Mouse (Mus musculus) spleen, postnatal 10 days (tissue): ENCODE measurements around the gene Frmd4b.

Experiments
- DNase-seq, 2 experiments: peaks; one replicate each; pipeline ENCODE4 v3.0.0; 2021 to 2022; ENCODE audit warnings: low spot score in 2 of 2

Frmd4b gene

DNA sequence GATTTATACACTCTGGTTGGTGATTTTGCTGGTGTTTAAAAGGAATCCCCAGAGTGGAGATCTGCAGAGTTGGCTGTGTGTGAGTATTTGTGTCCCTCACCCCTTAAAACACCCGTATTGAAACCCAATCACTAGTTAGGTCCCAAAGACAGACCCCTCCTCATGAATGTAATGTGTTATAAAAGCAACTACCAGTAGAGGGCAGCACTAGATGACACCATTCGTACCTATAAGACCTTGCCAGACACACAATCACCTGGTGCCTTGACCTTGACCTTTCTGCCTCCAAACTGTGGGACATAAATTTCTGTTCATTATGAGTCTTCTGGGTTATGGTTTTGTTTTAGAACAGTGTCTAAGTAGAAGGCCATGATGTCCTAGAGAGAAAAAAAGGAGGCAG, 96.8 kb downstream of the Frmd4b start:
- no peak for DNase-seq

DNA sequence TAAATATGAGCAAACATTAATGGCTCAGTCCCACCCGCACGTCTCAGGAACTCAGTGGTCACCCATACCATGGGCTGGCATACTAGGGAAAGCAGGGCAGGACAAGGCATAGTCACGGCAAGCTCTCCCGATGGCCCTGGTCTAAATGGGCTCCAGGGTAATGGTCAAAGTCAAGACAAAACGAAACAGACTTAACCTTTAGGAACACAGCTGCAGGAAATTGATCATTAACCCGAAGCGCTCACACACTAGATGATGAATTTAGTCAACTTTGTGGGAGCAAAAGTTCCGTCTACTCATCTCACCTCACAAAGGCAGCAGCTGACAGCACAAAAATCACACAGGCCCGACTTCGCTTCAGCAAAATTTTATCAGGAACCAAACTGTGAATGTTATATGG, 97.8 kb downstream of the Frmd4b start:
- DNase-seq: no peak

DNA sequence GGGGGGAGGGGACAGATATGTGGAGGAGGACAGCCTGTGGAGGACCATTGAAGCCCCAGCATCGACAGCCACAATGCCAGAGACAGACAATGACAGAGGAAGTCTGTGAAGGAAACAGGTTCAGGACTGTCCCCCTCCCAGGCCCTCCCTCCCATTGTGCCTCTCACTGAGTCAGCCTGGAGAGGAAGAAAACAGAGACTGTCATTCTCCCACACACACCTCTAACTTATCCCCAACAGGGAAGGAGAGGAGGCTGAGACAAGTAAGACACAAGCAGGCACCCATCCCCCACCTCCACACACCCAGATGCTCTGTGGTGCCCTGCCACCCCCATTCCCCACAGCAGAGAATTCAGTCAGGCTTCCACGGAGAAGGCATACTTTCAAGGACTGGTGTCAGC, 98.9 kb downstream of the Frmd4b start:
- no peak for DNase-seq

DNA sequence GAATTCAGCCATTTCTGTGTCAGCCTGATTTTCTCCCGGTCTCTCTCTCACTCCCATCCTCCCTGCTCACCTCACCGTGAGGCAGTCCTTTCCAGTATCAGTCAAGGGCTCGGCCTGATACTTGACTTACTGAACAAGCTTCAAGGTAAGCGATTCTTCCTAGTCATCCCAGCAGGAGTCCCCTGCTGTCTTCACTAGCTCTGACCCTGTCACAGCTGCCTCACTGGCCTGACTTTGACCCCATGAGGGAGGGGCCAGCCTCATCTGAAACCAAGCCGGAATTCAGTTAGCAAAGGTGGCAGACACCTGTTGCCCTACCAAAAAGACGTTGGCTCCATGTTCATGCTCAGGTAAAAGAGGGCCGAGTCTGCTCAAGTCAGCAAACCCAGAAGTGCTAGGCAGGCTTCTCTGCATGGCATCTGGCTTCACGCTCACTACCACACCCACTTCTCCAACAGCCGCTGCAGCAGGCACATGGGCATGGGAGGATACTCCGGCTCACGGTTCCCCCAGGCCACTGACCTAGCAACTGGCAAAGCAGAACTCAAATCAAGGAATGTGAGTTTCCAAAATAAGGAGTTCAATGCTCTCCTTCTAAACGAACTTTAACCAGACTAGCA, 99.6 kb downstream of the Frmd4b start:
- no peak for DNase-seq

DNA sequence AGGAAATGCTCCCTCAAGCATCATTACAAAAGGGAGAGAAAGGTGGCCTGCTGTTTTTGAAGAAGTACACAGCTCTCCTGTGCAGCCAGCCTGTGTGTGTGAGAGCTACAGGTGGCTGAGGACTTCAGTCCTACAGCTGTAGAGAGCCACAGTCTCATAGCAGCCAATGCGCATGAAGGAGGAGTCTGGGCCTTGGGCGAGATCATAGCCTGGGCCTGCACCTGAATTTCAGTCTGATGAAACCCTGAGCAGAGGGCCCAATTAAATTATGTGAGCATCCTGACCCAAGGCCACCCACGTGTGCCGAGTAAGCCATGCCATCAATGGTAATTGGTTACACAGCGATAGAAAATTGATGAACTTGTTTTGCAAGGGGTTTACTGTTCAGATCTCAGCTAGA, 100.4 kb downstream of the Frmd4b start:
- DNase-seq: no peak

DNA sequence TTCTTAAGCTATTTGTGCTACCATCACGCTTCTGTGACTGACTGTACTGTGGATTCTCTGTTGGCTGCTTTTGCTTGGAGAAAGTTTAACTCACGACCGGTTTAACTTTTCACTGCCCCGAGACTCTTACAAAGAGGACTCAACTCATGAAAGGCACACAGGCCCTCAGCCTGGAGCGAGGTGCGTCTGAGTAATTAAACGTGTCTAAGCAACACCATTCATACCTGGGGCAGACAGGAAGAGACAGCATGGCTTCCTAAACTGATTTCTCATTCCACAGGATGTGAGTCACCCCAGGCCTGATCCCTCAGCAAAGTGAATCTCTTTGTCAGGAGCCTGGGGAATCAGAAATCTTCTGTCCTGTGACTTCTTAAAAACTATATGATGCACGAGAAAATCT, 106.6 kb downstream of the Frmd4b start:
- no peak for DNase-seq

DNA sequence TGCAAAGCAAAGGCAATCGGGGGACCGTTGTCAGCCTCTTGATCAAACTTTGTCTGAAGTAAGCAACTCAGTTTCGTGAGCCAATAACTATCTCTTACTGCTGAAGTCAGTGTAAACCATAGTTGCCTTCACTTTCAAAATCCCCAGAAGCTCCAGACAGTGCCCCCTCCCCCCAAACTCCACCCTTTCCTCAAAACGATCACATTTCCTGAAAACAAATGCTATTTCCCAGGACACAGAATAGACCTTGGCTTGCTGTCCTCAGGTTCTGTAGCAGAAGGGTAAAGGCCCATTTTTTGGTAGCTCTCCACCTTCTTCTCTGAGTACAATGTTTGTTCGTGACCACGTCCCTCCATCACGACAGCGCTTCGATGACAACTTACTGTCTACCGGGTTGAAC, 107.9 kb downstream of the Frmd4b start:
- no peak for DNase-seq

DNA sequence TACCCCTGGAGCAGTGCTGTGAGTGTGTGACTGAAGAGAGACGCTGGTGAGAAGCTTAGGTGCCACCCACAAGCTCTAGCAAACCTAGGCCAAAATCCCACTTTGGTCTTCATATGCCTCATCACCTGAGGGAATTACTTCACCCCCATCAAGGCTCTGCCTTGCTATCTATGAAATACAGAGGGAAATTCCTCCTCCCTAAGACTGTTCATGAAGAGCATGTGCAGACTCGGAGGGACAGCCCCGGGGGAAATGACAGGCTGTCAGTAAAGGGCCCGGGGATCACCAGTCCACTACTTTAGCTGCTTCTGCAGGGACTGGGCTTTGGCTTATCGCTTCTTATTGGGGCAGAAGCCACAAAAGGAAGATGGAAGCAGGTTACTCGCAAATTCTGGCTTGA, 108.9 kb downstream of the Frmd4b start:
- no peak for DNase-seq

DNA sequence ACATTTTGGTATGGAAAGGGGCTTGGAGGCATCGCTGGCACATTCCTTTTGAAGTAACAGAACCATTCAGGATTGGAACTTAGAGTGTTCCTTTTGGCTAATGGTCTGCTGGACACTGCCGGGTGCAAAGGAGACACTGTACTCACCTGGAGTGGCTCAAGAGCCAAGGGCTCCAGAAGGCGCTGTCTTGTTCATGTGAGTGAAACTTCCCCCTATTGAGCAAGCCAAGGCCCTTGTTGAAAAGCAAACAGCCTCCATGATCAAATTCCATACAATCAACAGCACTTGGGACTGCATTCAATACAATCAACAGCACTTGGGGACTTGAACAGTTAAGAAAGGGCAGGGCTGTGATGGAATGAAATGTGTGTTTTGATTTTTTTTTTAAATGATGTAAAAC, 109.4 kb downstream of the Frmd4b start:
- DNase-seq: no peak

DNA sequence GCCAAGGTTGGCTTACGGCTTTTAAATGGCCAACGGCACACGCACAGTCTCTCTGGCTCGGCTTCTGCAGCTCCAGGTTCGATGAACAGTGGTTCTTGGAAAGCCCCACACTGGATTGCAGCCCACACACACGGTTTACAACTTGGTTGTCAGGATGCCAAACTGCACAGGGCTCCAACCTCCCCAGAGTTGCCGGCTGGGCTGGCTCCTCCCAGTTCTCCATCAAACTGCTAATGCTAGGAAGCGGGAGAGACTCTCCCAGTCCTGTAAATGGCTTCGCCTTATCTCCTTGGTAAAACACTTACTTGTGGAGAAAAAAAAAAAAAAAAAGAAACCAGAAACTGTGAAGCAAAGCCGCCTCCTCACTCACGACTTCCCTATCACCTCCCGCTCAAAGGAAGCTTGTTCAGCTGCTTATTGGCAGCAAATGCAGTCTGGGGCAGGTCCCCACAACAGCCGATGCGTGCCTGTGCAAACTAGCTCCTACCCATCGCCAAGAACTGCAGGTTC, 111.1 kb downstream of the Frmd4b start:
- DNase-seq: no peak

DNA sequence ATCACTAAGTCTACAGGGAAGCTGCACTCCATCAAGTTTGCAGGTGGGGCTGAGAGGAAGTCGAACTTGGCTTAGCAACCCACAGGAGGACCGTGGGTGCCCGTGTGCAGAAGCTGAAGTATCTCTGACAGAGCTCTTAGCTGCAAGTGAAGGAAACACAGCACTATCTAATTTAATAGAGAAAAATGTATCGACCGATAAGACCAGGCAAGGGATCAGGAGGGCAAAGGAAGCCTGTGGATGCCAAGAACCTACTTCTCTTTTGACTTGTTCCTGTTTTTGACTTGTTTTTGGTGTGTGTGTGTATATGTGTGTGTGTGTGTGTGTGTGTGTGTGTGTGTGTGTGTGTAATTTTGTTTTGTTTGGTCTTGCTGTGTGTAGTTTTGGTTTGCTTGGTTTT, 112.7 kb downstream of the Frmd4b start:
- DNase-seq: no peak

DNA sequence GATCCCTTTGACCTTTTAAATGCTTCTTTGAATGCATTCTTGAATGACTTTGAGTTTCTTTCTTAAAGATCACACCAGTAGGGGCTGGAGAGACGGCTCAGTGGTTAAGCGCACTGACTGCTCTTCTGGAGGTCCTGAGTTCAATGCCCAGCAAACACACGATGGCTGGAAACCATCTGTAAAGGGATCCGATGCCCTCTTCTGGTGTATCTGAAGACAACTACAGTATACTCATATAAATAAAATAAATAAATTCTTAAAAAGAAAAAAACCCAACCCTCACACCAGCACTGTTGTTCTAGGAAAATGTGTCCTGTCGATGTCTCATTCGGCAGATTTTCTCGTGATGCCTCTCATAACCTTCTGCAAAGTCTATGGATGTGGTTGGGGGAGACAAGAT, 116.3 kb downstream of the Frmd4b start:
- no peak for DNase-seq

DNA sequence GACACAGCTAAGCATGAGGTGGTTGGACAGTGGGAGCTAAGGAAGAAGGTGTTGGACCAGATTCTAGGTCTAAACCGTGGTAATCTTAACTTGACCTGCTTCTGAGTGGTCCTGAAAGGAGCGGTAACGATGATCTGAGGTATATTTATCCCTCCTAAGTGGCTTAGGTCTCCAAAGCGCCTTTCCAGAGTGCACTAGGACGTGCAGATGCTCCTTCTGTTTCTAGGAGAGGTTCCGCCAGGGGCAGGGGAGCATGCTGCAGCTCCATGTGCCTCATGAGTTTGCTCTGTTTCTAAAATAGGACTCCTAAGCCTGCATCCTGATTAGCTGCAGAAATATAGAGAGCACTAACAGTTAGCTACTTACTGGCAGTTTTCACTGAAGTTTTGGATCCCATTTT, 117.1 kb downstream of the Frmd4b start:
- no peak for DNase-seq

DNA sequence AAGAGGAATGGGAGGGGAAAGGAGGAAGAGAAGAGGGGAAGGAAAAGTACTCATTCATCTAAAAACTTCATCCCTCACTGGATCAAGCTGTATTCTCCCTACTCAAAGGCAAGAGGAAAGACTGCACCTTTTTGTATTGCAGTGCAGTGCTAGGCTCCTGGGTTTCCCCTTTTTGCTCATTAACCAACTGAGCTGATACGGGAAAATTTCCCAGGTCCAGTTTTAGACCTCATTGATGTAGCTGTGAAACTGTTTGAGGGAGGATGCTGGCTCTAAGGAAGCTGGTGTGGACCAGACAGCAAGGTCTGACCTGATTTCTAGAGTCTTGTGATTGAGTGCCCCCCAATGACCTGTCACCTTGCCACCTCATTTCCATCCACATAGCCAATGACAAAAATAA, 121.3 kb downstream of the Frmd4b start:
- no peak for DNase-seq

DNA sequence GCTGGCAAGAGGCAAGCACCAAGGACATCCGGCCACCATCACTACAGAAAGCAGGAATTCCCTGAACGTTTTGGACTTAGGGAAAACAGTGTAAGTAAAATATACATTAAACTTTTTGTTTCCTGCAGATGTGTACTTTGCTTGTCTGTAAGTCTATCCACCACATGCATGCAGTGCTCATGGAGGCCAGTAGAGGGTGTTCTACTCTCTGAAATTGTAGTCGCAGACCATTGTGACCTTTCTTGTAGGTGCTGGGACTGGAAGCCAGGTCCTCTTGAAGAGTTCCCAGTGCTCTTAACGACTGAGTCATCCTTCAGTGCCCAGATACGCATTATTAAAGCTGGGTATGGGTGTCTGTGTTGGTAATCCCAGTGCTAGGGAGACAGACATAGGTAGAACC, 126.3 kb downstream of the Frmd4b start:
- DNase-seq: no peak

DNA sequence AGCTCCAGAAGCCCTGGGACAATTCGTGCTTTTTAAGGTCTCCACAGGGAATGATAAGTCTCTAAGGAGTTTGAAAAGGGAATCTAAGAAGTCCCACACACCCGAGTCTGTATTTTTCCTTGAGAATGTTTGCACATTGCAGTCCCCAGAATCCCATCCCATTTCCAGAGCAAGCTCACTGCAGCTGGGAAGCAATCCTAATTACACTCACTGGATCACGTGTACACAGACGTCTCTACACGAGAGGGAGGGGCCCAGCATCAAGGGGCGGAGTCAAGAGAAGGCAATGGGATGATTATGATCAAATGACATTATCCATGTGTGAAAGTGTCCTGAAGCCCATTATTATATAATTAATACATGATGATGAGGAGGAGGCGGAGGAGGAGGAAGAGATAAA, 128.5 kb downstream of the Frmd4b start:
- DNase-seq: no peak

DNA sequence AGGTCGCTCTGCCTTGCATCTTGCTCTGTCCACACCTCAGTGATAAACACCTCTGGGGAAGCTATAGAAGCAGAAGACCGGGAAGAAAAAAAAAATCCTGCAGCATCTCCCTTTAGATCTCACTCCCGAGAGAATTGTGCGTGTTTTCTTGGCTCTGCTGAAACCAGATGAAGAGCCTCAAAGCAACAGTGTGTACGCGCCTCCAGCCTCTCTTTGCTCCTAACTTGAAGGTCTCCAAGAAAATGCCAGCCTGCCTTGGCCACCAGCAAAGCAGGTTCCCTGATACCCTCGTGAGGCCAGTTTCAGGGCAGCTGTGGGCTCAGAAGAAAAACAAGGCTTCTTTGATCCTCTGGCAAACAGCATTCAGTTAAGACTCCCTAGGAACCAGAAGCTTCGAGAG, 129.1 kb downstream of the Frmd4b start:
- no peak for DNase-seq

DNA sequence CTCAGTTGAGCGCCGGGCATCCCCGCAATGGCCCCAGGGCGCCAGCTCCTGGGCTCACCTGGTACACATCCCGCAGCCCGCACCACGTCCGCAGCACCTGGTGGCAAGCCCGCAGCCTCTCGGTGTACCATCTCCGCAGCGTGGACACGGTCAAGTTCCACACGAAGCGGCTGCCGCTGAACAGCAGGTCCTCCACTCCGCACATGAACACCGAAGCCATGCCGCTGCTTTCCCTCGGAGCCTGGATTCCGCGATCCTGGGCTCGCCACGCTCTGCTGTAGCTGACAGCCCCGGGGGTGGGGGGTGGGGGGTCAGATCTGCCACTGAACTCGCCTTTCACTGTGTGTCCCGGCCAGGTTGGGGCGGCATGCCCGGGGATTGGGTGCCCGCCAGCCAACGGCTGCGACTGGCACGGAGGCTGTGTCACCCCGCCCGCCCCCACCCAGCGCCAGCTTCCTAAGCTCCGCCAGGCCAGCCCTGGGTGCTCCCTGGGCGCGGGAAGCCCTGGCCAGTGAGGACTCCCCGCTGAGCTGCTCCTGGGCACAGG, 129.7 kb downstream of the Frmd4b start:
- DNase-seq: no peak

DNA sequence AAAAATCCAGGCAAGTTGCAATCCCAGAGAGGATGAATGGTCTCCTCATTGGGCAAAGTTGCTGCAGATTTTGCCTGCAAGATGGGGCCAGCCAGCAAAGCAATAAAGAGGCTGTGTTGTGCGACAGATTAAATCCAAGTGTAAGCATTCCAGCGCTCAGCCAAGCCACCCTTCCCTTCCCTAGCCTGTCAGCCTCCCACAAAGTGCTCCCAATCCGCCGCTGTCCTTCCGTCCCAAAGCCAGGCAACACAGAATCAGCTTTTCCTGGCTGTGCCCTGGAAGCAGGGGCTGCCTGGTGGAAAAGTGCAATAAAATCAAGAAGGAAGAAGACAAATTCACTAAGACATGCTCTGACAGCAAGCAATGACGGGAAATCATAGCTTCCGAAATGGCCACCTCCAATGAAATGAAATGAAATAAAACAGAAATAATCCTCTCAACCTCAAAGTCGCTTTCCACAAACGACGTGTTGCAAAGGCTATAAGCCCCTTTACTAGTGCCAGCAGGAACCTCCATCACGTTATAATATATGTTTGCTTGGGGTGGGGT, 130.5 kb downstream of the Frmd4b start:
- no peak for DNase-seq

DNA sequence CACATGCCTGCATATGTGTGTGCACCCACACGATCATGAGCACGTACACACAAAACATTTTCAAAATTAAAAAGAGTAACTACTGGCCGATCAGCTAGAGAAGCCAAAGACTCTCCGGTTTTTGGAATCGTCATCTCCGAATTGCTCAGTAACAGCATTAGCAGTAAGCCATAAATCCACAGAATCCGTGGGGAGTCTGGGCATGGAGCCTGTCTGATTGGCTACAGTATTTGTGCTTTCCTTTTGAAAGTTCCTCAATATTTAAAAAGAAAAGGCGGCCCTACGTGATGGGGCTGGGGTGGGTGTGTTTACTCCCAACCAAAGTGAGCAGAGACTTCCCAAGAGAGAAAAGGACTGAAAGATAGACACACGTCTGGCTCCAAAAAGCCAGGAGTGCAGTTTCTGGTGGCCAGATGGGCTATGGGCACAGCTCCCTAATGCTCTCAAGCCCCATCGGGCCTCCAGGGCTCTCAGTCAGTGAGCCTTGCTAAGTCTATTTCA, 131.4 kb downstream of the Frmd4b start:
- DNase-seq: no peak

DNA sequence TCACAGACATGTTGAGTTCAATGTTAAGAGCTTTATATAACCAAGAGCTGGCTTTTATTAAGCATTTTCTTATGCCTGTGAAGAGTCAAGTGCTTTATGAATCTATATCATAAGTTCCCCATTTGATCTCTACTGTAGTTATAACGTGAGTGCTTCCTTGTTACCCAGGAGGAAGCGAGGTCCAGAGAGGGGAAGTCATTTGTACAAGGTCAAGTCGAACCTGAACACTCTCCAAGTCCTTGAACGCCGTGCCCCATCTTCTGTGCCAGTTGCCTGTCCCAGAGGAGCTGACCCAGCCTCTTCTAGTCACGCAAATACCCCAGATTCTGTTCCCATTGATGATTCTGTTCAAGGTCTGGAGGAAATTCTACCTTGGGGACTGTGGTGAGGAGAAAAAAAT, 135.4 kb downstream of the Frmd4b start:
- no peak for DNase-seq

DNA sequence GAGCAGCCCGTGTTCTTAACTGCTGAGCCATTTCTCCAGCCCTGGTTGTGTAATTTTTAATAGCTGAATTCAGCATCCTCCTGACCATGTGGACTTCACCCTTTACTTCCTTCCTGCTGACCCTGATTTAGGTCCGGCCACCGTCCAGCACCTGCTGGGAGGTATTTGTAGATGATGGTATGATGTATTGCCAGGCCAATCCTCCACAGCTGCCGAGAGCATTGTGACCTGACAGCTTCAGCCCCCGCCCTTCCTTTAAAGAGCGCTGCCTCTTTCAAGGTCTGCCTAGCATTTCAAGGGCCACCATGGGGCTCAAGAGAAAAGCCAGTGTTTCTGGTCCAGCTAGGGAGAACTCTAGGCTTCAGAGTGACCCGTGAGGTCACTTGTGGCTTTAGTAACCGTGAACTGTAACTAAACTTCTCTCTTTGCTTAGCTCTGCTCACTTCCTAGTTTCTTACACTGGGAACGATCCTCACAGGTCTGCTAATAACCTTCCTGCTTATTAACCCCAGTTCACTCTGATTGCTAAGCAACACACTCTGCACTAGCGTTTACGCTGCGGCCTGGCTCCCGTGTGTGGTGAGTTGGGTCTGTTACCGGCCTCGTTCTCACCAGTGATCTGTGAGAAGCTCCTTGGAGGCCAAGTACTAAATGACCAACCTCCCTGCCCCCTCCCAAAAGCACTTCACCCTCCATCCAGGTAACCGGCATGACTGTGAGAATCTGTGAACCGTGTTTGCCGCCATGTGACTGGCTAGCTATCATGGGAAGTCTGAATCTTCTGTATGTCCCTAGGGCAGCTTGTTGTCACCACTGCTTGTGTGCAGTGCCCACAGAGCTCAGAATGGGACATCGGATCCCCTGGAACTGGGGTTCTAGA, 138.1 kb downstream of the Frmd4b start:
- no peak for DNase-seq

DNA sequence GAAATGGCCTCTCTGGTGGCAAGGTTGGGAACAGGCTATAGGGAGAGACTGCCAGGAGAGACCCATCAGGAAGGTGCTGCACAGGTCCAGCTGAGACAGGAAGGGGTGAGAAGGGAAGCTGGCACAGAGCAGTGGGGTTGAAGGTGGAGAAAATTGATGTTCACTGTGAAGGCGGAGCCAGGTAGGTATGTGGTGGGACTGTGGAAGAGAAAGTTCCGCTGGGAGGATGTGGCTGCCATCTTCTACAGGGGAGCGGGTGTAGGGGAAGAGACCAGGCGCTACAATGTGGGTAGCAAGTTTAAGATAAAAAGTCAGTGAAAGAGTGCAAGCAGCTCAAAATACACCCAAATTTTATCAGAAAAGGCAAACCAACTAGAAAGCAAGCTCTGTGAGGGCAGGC, 143.7 kb downstream of the Frmd4b start:
- DNase-seq: no peak
